Mouse (Mus musculus): ENCODE data around the gene Arhgap45. TPM values are rescaled to one million over a fixed set of nuclear protein-coding genes. Genes with fewer than 3 reads are reported as not detected.
A peak's percentile ranks its signal among the peaks of the same experiment; 100 is the strongest.

The Arhgap45 gene
- polyA plus RNA-seq (2015; fragmentation: Nextera tagmentation; extraction: Ambion mirVana), result 7.8 and 9.7 TPM in 2 replicates

GRCm38 (mm10) chr10:80016511-80016910 lies at the start of gene Arhgap45:
Gene Arhgap45, plus strand, starts transcription at chr10:80016653.
- WGBS, result 70% methylated on average over 11 of the region's 11 CpGs
- Histone ChIP-seq H3K4me3 (replicated peaks; ENCODE audit: low read length) (peak within 1 kb of the TSS; percentile 27), H3K27me3 (ENCODE audit: control insufficient read depth, insufficient read depth, low read length) (peaks cover 20% of the 10 kb centered on the region), H3K27ac (ENCODE audit: low read length) (no peak within 1 kb of the TSS; the same call in 1 of the 2 replicates), H3K4me1 (ENCODE audit: control insufficient read depth, insufficient read depth, low read length) (peaks cover 17% of the 10 kb centered on the region), H3K9ac (ENCODE audit: low read length) (peak within 1 kb of the TSS; percentile 21; the same call in 1 of the 2 replicates), H3K4me2 (ENCODE audit: low read depth, low read length) (no peak within 1 kb of the TSS), H3K36me3 (ENCODE audit: control insufficient read depth, insufficient read depth, low read length) (no peaks in the 10 kb centered on the region), H3K9me3 (replicated peaks; ENCODE audit: control insufficient read depth, low read length) (0 out of 2 replicates have a peak, but pooled peaks cover 4% of the 10 kb centered on the region)
- ATAC-seq (ENCODE audit: insufficient read depth, low FRiP score), result no peak

GRCm38 (mm10) chr10:79966886-79967400 lies 49.5 kb upstream of the Arhgap45 start:
- H3K27ac ChIP-seq (ENCODE audit: low read length), result no peak overlapping the region
- H3K9me3 ChIP-seq (replicated peaks; ENCODE audit: control insufficient read depth, low read length), result no peaks in the 10 kb centered on the region
- H3K9ac ChIP-seq (ENCODE audit: low read length), result no peak overlapping the region
- WGBS, result 91% methylated on average over 5 of the region's 5 CpGs
- H3K27me3 ChIP-seq (ENCODE audit: control insufficient read depth, insufficient read depth, low read length), result peaks cover 2% of the 10 kb centered on the region; the same call in 1 of the 2 replicates
- H3K36me3 ChIP-seq (ENCODE audit: control insufficient read depth, insufficient read depth, low read length), result peaks cover 18% of the 10 kb centered on the region
- ATAC-seq (ENCODE audit: insufficient read depth, low FRiP score), result no peak
- H3K4me2 ChIP-seq (ENCODE audit: low read depth, low read length), result no peak overlapping the region
- H3K4me3 ChIP-seq (replicated peaks; ENCODE audit: low read length), result no peak overlapping the region
- H3K4me1 ChIP-seq (ENCODE audit: control insufficient read depth, insufficient read depth, low read length), result peaks cover 18% of the 10 kb centered on the region

- Histone ChIP-seq H3K36me3 (ENCODE audit: control insufficient read depth, insufficient read depth, low read length) (peaks cover 18% of the 10 kb centered on the region), H3K9me3 (replicated peaks; ENCODE audit: control insufficient read depth, low read length) (no peaks in the 10 kb centered on the region), H3K4me3 (replicated peaks; ENCODE audit: low read length) (no peak overlapping the region), H3K4me1 (ENCODE audit: control insufficient read depth, insufficient read depth, low read length) (peaks cover 18% of the 10 kb centered on the region), H3K27me3 (ENCODE audit: control insufficient read depth, insufficient read depth, low read length) (peaks cover 2% of the 10 kb centered on the region; the same call in 1 of the 2 replicates), H3K4me2 (ENCODE audit: low read depth, low read length) (no peak overlapping the region), H3K9ac (ENCODE audit: low read length) (no peak overlapping the region), H3K27ac (ENCODE audit: low read length) (0 out of 2 replicates have a peak overlapping the region, but pooled peaks have one; percentile 38)
- WGBS, result 71% methylated on average over 1 of the region's 1 CpGs
- ATAC-seq (ENCODE audit: insufficient read depth, low FRiP score), result no peak
Measured at GRCm38 (mm10) chr10:79968181-79968580, 48.3 kb upstream of the Arhgap45 start.

- H3K27me3 ChIP-seq (ENCODE audit: control insufficient read depth, insufficient read depth, low read length), result peaks cover 2% of the 10 kb centered on the region; the same call in 1 of the 2 replicates
- H3K4me3 ChIP-seq (replicated peaks; ENCODE audit: low read length), result no peak overlapping the region
- peaks cover 18% of the 10 kb centered on the region for H3K36me3 ChIP-seq (ENCODE audit: control insufficient read depth, insufficient read depth, low read length)
- ATAC-seq (ENCODE audit: insufficient read depth, low FRiP score), result no peak
- H3K4me1 ChIP-seq (ENCODE audit: control insufficient read depth, insufficient read depth, low read length), result peaks cover 18% of the 10 kb centered on the region
- no peak overlapping the region for H3K4me2 ChIP-seq (ENCODE audit: low read depth, low read length)
- H3K9ac ChIP-seq (ENCODE audit: low read length), result no peak overlapping the region
- H3K9me3 ChIP-seq (replicated peaks; ENCODE audit: control insufficient read depth, low read length), result no peaks in the 10 kb centered on the region
- 21% methylated on average over 3 of the region's 3 CpGs for WGBS
- H3K27ac ChIP-seq (ENCODE audit: low read length), result 0 out of 2 replicates have a peak overlapping the region, but pooled peaks have one; percentile 38
Measured at GRCm38 (mm10) chr10:79969124-79969568, 47.3 kb upstream of the Arhgap45 start.

- Histone ChIP-seq H3K27me3 (ENCODE audit: control insufficient read depth, insufficient read depth, low read length) (peaks cover 2% of the 10 kb centered on the region; the same call in 1 of the 2 replicates), H3K27ac (ENCODE audit: low read length) (no peak within 1 kb of the TSS), H3K9ac (ENCODE audit: low read length) (peak within 1 kb of the TSS; percentile 75), H3K36me3 (ENCODE audit: control insufficient read depth, insufficient read depth, low read length) (peaks cover 23% of the 10 kb centered on the region), H3K9me3 (replicated peaks; ENCODE audit: control insufficient read depth, low read length) (no peaks in the 10 kb centered on the region), H3K4me1 (ENCODE audit: control insufficient read depth, insufficient read depth, low read length) (peaks cover 18% of the 10 kb centered on the region), H3K4me3 (replicated peaks; ENCODE audit: low read length) (peak within 1 kb of the TSS; percentile 50), H3K4me2 (ENCODE audit: low read depth, low read length) (peak within 1 kb of the TSS; percentile 89)
- ATAC-seq (ENCODE audit: insufficient read depth, low FRiP score), result no peak
- WGBS, result 6% methylated on average over 45 of the region's 47 CpGs
Measured at GRCm38 (mm10) chr10:79970415-79971182, 45.9 kb upstream of the Arhgap45 start, which contains the start of gene Grin3b. Gene Grin3b, plus strand, starts transcription at chr10:79970715.

- Histone ChIP-seq H3K36me3 (ENCODE audit: control insufficient read depth, insufficient read depth, low read length) (peaks cover 23% of the 10 kb centered on the region), H3K9me3 (replicated peaks; ENCODE audit: control insufficient read depth, low read length) (no peaks in the 10 kb centered on the region), H3K4me1 (ENCODE audit: control insufficient read depth, insufficient read depth, low read length) (peaks cover 18% of the 10 kb centered on the region), H3K27me3 (ENCODE audit: control insufficient read depth, insufficient read depth, low read length) (peaks cover 2% of the 10 kb centered on the region; the same call in 1 of the 2 replicates), H3K9ac (ENCODE audit: low read length) (peak overlapping the region; percentile 75), H3K4me3 (replicated peaks; ENCODE audit: low read length) (peak overlapping the region; percentile 50), H3K27ac (ENCODE audit: low read length) (no peak overlapping the region), H3K4me2 (ENCODE audit: low read depth, low read length) (peak overlapping the region; percentile 89)
- no peak for ATAC-seq (ENCODE audit: insufficient read depth, low FRiP score)
- 3% methylated on average over 21 of the region's 21 CpGs for whole genome bisulfite sequencing
Measured at GRCm38 (mm10) chr10:79971183-79971497, 45.3 kb upstream of the Arhgap45 start.

GRCm38 (mm10) chr10:79972831-79973230 lies 43.6 kb upstream of the Arhgap45 start:
- no peak overlapping the region for H3K4me3 ChIP-seq (replicated peaks; ENCODE audit: low read length)
- peaks cover 18% of the 10 kb centered on the region for H3K4me1 ChIP-seq (ENCODE audit: control insufficient read depth, insufficient read depth, low read length)
- no peak overlapping the region for H3K27ac ChIP-seq (ENCODE audit: low read length)
- 0 out of 2 replicates have a peak, but pooled peaks cover 8% of the 10 kb centered on the region for H3K9me3 ChIP-seq (replicated peaks; ENCODE audit: control insufficient read depth, low read length)
- peaks cover 2% of the 10 kb centered on the region; the same call in 1 of the 2 replicates for H3K27me3 ChIP-seq (ENCODE audit: control insufficient read depth, insufficient read depth, low read length)
- H3K4me2 ChIP-seq (ENCODE audit: low read depth, low read length), result no peak overlapping the region
- ATAC-seq (ENCODE audit: insufficient read depth, low FRiP score), result no peak
- H3K9ac ChIP-seq (ENCODE audit: low read length), result no peak overlapping the region
- whole genome bisulfite sequencing, result 61% methylated on average over 14 of the region's 14 CpGs
- peaks cover 29% of the 10 kb centered on the region for H3K36me3 ChIP-seq (ENCODE audit: control insufficient read depth, insufficient read depth, low read length)

GRCm38 (mm10) chr10:79974087-79974486 lies 42.4 kb upstream of the Arhgap45 start:
- H3K4me1 ChIP-seq (ENCODE audit: control insufficient read depth, insufficient read depth, low read length), result peaks cover 11% of the 10 kb centered on the region
- peaks cover 38% of the 10 kb centered on the region for H3K36me3 ChIP-seq (ENCODE audit: control insufficient read depth, insufficient read depth, low read length)
- 86% methylated on average over 21 of the region's 21 CpGs for WGBS
- no peak for ATAC-seq (ENCODE audit: insufficient read depth, low FRiP score)
- H3K4me2 ChIP-seq (ENCODE audit: low read depth, low read length), result no peak overlapping the region
- H3K4me3 ChIP-seq (replicated peaks; ENCODE audit: low read length), result no peak overlapping the region
- no peak overlapping the region for H3K9ac ChIP-seq (ENCODE audit: low read length)
- peaks cover 2% of the 10 kb centered on the region; the same call in 1 of the 2 replicates for H3K27me3 ChIP-seq (ENCODE audit: control insufficient read depth, insufficient read depth, low read length)
- 0 out of 2 replicates have a peak, but pooled peaks cover 9% of the 10 kb centered on the region for H3K9me3 ChIP-seq (replicated peaks; ENCODE audit: control insufficient read depth, low read length)
- no peak overlapping the region for H3K27ac ChIP-seq (ENCODE audit: low read length)

- no peak overlapping the region for H3K4me3 ChIP-seq (replicated peaks; ENCODE audit: low read length)
- WGBS, result 79% methylated on average over 8 of the region's 8 CpGs
- no peak overlapping the region for H3K4me2 ChIP-seq (ENCODE audit: low read depth, low read length)
Measured at GRCm38 (mm10) chr10:79974668-79975067, 41.8 kb upstream of the Arhgap45 start.

More at GRCm38 (mm10) chr10:79974668-79975067, 41.8 kb upstream of the Arhgap45 start:
- H3K9me3 ChIP-seq (replicated peaks; ENCODE audit: control insufficient read depth, low read length), result 0 out of 2 replicates have a peak, but pooled peaks cover 9% of the 10 kb centered on the region
- peaks cover 38% of the 10 kb centered on the region for H3K36me3 ChIP-seq (ENCODE audit: control insufficient read depth, insufficient read depth, low read length)
- no peak for ATAC-seq (ENCODE audit: insufficient read depth, low FRiP score)
- no peak overlapping the region for H3K9ac ChIP-seq (ENCODE audit: low read length)
- peaks cover 11% of the 10 kb centered on the region for H3K4me1 ChIP-seq (ENCODE audit: control insufficient read depth, insufficient read depth, low read length)
- peaks cover 2% of the 10 kb centered on the region; the same call in 1 of the 2 replicates for H3K27me3 ChIP-seq (ENCODE audit: control insufficient read depth, insufficient read depth, low read length)
- no peak overlapping the region for H3K27ac ChIP-seq (ENCODE audit: low read length)

Data from stomach, embryonic 16.5 days (tissue).